Mouse (Mus musculus) liver, embryonic 11.5 days (tissue): ENCODE measurements around the gene Gm3468. TPM values are rescaled to one million over a fixed set of nuclear protein-coding genes. Genes with fewer than 3 reads are reported as not detected.
"Not testable (repeated sequence)": the region's sequence is repeated elsewhere in the genome, so short reads cannot be mapped to it uniquely, and the experiment has no call there.

Experiments
- ATAC-seq: fragments of 200-750 bp; cut with Nextera tagmentation; replicated peaks from 2 replicates; pipeline ENCODE4 v1.8.0; 2017; ENCODE audit warnings: moderate number of reproducible peaks, mild to moderate bottlenecking, moderate TSS enrichment, moderate library complexity; ENCODE audit not compliant: low FRiP score
- DNase-seq: peaks from one replicate; pipeline ENCODE4 v3.0.0-alpha.2; 2017; ENCODE audit warnings: low spot score
- H3K27ac ChIP-seq: fragments of 300-500 bp; sonication (generic); 2 replicates; pipeline ENCODE4 v1.5.1; 2014; ENCODE audit warnings: mild to moderate bottlenecking, low read depth, low read length, control low read depth
- H3K27me3 ChIP-seq: fragments of 300-500 bp; sonication (generic); replicated peaks from 2 replicates; pipeline ENCODE4 v1.6.1; 2014; ENCODE audit warnings: low read length, mixed read lengths; ENCODE audit not compliant: control insufficient read depth, insufficient read depth
- H3K36me3 ChIP-seq: fragments of 300-500 bp; sonication (generic); 2 replicates; pipeline ENCODE4 v1.6.1; 2014; ENCODE audit warnings: mild to moderate bottlenecking, low read length, moderate library complexity, mixed read lengths; ENCODE audit not compliant: control insufficient read depth, insufficient read depth
- H3K4me1 ChIP-seq: fragments of 300-500 bp; sonication (generic); replicated peaks from 2 replicates; pipeline ENCODE4 v1.6.1; 2014; ENCODE audit warnings: low read length, mixed read lengths; ENCODE audit not compliant: control insufficient read depth, insufficient read depth
- H3K4me2 ChIP-seq: fragments of 300-500 bp; sonication (generic); 2 replicates; pipeline ENCODE4 v1.6.1; 2014; ENCODE audit warnings: mild to moderate bottlenecking, control low read depth, moderate library complexity
- H3K4me3 ChIP-seq: fragments of 300-500 bp; sonication (generic); 2 replicates; pipeline ENCODE4 v1.5.1; 2014; ENCODE audit warnings: low read depth, low read length, control low read depth
- H3K9ac ChIP-seq: fragments of 300-500 bp; sonication (generic); 2 replicates; pipeline ENCODE4 v1.6.1; 2014; ENCODE audit warnings: low read depth, low read length, control low read depth
- H3K9me3 ChIP-seq: fragments of 300-500 bp; sonication (generic); 2 replicates; pipeline ENCODE4 v1.6.1; 2016; ENCODE audit warnings: low read length, inconsistent platforms, mixed read lengths; ENCODE audit not compliant: control insufficient read depth
- WGBS: fragments of 180-500 bp; shearing (Covaris S2); extraction: QIAGEN DNeasy Blood & Tissue Kit; methylation state at CpG from one replicate; pipeline ENCODE4 v1.1.7; 2014; 5-methylcytosine and 5-hydroxymethylcytosine counted together
- polyA plus RNA-seq: library from polyadenylated mRNA; unstranded; fragments of >200 nt; fragmentation: Nextera tagmentation; extraction: Ambion mirVana; gene quantifications from 2 replicates; pipeline ENCODE4 v1.2.1, GENCODE M21; 2014

Gm3468 gene
- polyA plus RNA-seq = 0.43 and 0.73 TPM in 2 replicates

DNA sequence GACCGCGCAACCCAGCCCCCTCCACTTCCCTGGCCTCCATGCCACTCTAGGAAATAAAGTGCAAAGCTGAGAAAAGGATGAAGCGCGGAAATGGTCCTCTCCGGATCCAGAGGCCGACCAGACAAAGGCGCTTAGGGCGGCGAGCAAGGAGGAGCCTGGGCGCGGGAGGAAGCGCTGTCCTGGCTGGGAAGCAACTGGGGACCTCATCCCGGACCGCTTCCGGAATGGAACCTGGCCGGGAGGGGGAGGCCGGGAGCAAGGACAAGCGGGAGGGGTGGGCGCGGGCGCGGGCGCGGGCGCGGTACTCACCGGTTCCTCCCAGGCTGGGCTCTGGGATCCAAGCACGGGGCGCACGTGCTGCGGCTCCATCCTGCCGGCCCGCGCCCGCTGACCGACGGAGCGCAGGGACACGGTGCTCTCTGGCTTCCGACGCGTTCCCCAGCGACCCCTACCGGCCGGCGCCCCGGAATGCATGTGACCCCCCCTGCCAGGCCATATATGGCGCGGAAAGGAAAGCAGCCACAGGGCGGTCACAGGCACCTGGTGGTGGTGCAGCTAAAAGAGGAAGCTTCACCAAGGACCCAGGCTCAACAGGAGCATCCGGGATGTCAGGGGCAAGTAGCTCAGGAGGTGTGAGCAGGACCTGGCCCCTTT, at the start of gene Gm3468:
Gm3468 (minus strand) TSS at position 394 of the 654 bp plus-strand sequence.
- H3K4me1 ChIP-seq, ATAC-seq, H3K9ac ChIP-seq, H3K9me3 ChIP-seq, H3K27me3 ChIP-seq, H3K36me3 ChIP-seq, H3K27ac ChIP-seq: not testable (repeated sequence)
- peak; percentile 70 for DNase-seq
- 2% methylated on average over 34 of the region's 51 CpGs for WGBS
- Histone ChIP-seq H3K4me2 (peak within 1 kb of the TSS; percentile 37), H3K4me3 (peak within 1 kb of the TSS; percentile 23)

DNA sequence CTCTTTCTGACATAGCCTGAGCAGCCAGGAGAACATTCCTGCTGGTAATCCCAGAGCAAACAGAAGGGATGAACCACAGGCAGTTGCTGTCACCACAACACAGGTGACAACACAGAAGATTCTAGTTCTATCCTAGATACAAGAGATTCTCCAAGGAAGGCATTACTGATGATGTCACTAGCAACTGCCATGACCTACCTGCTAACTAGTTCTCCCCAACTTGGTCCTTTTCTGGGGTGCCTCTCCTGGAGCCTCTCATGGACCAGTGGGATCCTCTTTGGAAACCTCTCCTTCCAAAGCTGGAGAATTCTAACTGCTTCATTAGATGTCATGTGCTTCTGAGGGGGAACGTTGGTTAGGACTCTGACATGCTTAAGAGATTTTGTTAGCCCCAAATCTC, 17.2 kb upstream of the Gm3468 start, which contains the start of gene Gm3476:
Gm3476 (minus strand) TSS at position 101 of the 400 bp plus-strand sequence.
- not testable (repeated sequence) for H3K9ac ChIP-seq, H3K9me3 ChIP-seq, H3K4me1 ChIP-seq, H3K4me2 ChIP-seq, DNase-seq, H3K27ac ChIP-seq, ATAC-seq, H3K4me3 ChIP-seq, H3K36me3 ChIP-seq, H3K27me3 ChIP-seq
- WGBS = no CpG with 5 or more reads among the region's 1 CpGs

DNA sequence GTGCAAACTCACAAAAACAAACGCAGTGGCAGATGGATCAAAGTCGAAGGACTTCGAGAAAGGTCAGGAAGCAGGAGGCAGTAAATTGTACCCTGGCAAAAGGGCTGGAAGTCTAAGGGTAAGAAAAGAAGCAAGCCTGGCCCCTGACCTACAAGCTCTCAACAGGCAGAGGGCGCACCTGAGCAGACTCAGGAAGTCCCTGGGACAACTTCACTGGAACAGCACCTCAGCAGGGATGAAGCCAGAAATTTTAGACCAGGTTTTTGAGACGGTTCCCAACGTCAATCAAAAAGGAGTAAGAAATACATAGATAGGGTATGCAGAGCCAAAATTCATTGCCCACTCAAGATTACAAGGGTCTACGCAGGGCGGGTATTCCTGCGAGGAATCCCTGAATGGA, 965 bp downstream of the Gm3468 start:
- H3K27ac ChIP-seq, H3K4me1 ChIP-seq, H3K27me3 ChIP-seq, H3K36me3 ChIP-seq, H3K9me3 ChIP-seq, H3K9ac ChIP-seq, H3K4me3 ChIP-seq, ATAC-seq: not testable (repeated sequence)
- peak; percentile 17 for DNase-seq
- WGBS = 15% methylated on average over 8 of the region's 9 CpGs
- peak overlapping the region; percentile 37 for H3K4me2 ChIP-seq

DNA sequence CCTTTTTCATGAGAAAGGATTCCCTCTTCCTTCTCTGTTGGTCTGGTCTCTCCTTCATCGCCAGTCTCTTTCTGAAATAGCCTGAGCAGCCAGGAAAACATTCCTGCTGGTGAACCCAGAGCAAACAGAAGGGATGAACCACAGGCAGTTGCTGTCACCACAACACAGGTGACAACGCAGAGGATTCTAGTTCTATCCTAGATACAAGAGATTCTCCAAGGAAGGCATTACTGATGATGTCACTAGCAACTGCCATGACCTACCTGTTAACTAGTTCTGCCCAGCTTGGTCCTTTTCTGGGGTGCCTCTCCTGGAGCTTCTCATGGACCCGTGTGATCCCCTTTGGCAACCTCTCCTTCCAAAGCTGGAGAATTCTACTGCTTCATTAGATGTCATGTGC, 14.6 kb downstream of the Gm3468 start, which contains the start of gene Gm8206:
Gm8206 (minus strand) TSS at position 101 of the 400 bp plus-strand sequence.
- not testable (repeated sequence) for H3K27ac ChIP-seq, H3K9me3 ChIP-seq, ATAC-seq, DNase-seq, H3K4me1 ChIP-seq, H3K4me2 ChIP-seq, H3K9ac ChIP-seq, H3K36me3 ChIP-seq, H3K4me3 ChIP-seq, H3K27me3 ChIP-seq
- 72% methylated on average over 2 of the region's 3 CpGs for WGBS

DNA sequence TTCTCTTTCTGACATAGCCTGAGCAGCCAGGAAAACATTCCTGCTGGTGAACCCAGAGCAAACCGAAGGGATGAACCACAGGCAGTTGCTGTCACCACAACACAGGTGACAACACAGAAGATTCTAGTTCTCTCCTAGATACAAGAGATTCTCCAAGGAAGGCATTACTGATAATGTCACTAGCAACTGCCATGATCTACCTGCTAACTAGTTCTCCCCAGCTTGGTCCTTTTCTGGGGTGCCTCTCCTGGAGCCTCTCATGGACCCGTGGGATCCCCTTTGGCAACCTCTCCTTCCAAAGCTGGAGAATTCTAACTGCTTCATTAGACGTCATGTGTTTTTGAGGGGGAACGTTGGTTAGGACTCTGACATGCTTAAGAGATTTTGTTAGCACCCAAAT, 50.3 kb downstream of the Gm3468 start, which contains the start of gene Gm6337:
Gm6337 (minus strand) TSS at position 101 of the 400 bp plus-strand sequence.
- 68% methylated on average over 2 of the region's 4 CpGs for WGBS

More for the DNA sequence above, 50.3 kb downstream of the Gm3468 start, which contains the start of gene Gm6337:
- H3K9me3 ChIP-seq, DNase-seq, H3K4me3 ChIP-seq, ATAC-seq, H3K27ac ChIP-seq, H3K4me2 ChIP-seq, H3K4me1 ChIP-seq, H3K27me3 ChIP-seq, H3K9ac ChIP-seq, H3K36me3 ChIP-seq: not testable (repeated sequence)

Other genes starting within 250 kb of the Gm3468 start
- 0.16 TPM in 1 of 2 replicates, not detected in the other for gene Gm8237, start 228.3 kb downstream of the Gm3468 start, polyA plus RNA-seq
- 0.08 and 0.29 TPM in 2 replicates for gene Gm3248, start 146.9 kb downstream of the Gm3468 start, polyA plus RNA-seq
- gene Gm3453, start 129.5 kb downstream of the Gm3468 start, polyA plus RNA-seq = not detected in 2 replicates
- not detected in 2 replicates for gene Gm6337, start 50.4 kb downstream of the Gm3468 start, polyA plus RNA-seq
- 0.59 TPM in 1 of 2 replicates, not detected in the other for gene Gm8206, start 14.7 kb downstream of the Gm3468 start, polyA plus RNA-seq
- gene Gm3476, start 17.1 kb upstream of the Gm3468 start, polyA plus RNA-seq = not detected in 2 replicates
- gene Gm21560, start 110.6 kb upstream of the Gm3468 start, polyA plus RNA-seq = not detected in 2 replicates
- 0.21 and 0.25 TPM in 2 replicates for gene Gm3411, start 178.6 kb upstream of the Gm3468 start, polyA plus RNA-seq
- gene Gm21103, start 196.2 kb upstream of the Gm3468 start, polyA plus RNA-seq = not detected in 2 replicates
- gene Gm3618, start 235.0 kb upstream of the Gm3468 start, polyA plus RNA-seq = not detected in 2 replicates